Mouse (Mus musculus): ENCODE data around the gene Dennd2c.
"Not testable (repeated sequence)": the region's sequence is repeated elsewhere in the genome, so short reads cannot be mapped to it uniquely, and the experiment has no call there.

The Dennd2c gene

DNA sequence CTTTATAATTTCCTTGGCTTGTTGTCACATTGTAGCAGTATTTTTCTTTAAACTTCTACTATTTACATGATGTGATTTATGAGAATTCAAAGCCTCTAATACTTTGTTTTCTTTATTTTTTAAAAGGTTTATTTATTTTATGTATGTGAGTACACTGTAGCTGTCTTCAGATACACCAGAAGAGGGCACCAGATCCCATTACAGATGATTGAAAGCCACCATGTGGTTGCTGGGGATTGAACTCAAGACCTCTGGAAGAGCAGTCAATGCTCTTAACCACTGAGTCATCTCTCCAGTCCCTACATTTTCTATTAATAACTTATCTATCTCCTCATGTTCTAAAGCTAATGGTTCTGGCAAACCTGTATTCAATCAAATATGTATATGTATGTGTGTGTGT lies 82.1 kb downstream of the Dennd2c start:
- H3K4me1 ChIP-seq (replicated peaks; ENCODE audit: low read depth, low read length): peaks cover 24% of the 10 kb centered on the region
- not testable (repeated sequence) for H3K9me3 ChIP-seq (ENCODE audit: low read length); H3K36me3 ChIP-seq (ENCODE audit: insufficient read depth, low read length); H3K27me3 ChIP-seq (ENCODE audit: insufficient read depth, low read length); H3K4me3 ChIP-seq (replicated peaks; ENCODE audit: low read length)
- TF ChIP-seq CTCF (conservative IDR thresholded peaks at IDR 0.05; ENCODE audit: low read length): peak; percentile 26

DNA sequence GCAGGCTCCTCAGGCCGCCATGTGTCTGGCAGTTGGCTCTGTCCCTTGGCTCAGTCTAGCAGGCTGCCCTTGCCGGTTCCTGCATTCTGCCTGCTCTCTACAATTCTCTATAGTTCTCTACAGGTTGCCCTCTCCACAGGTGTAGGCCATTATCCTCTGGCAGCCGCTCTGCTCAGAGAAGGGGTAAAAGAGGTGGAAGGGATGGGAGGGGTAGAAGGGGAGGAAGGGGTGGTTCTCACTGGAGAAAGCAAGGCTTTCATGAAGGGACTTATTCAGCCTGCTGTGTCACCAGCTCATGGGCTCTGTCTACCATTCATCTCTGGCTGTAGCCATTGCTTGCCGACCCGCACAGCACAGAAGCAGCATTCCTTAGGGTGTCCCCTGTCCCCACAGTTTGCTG lies 86.0 kb downstream of the Dennd2c start:
- Histone ChIP-seq H3K4me1 (replicated peaks; ENCODE audit: low read depth, low read length) (peaks cover 17% of the 10 kb centered on the region), H3K4me3 (replicated peaks; ENCODE audit: low read length) (peak overlapping the region; percentile 52), H3K9me3 (ENCODE audit: low read length) (peaks cover 36% of the 10 kb centered on the region), H3K36me3 (ENCODE audit: insufficient read depth, low read length) (no peaks in the 10 kb centered on the region), H3K27me3 (ENCODE audit: insufficient read depth, low read length) (no peaks in the 10 kb centered on the region)
- TF ChIP-seq POU5F1 (IDR thresholded peaks at IDR 0.05; ENCODE audit: borderline replicate concordance, low read length) (no peak), CTCF (conservative IDR thresholded peaks at IDR 0.05; ENCODE audit: low read length) (no peak), NANOG (IDR thresholded peaks at IDR 0.05; ENCODE audit: borderline replicate concordance, low read length) (no peak)

GRCm38 (mm10) chr3:103188856-103189255 lies 86.5 kb downstream of the Dennd2c start:
- TF ChIP-seq CTCF (conservative IDR thresholded peaks at IDR 0.05; ENCODE audit: low read length) (no peak), POU5F1 (IDR thresholded peaks at IDR 0.05; ENCODE audit: borderline replicate concordance, low read length) (no peak), NANOG (IDR thresholded peaks at IDR 0.05; ENCODE audit: borderline replicate concordance, low read length) (no peak)
- H3K36me3 ChIP-seq (ENCODE audit: insufficient read depth, low read length): no peaks in the 10 kb centered on the region
- peaks cover 40% of the 10 kb centered on the region for H3K9me3 ChIP-seq (ENCODE audit: low read length)

GRCm38 (mm10) chr3:103192161-103192560 lies 89.8 kb downstream of the Dennd2c start:
- no peak overlapping the region for H3K4me3 ChIP-seq (replicated peaks; ENCODE audit: low read length)
- TF ChIP-seq CTCF (conservative IDR thresholded peaks at IDR 0.05; ENCODE audit: low read length) (no peak), NANOG (IDR thresholded peaks at IDR 0.05; ENCODE audit: borderline replicate concordance, low read length) (no peak), POU5F1 (IDR thresholded peaks at IDR 0.05; ENCODE audit: borderline replicate concordance, low read length) (no peak)
- no peaks in the 10 kb centered on the region for H3K27me3 ChIP-seq (ENCODE audit: insufficient read depth, low read length)
- H3K9me3 ChIP-seq (ENCODE audit: low read length): peaks cover 43% of the 10 kb centered on the region
- peaks cover 28% of the 10 kb centered on the region for H3K4me1 ChIP-seq (replicated peaks; ENCODE audit: low read depth, low read length)
- no peaks in the 10 kb centered on the region for H3K36me3 ChIP-seq (ENCODE audit: insufficient read depth, low read length)

More at GRCm38 (mm10) chr3:103188856-103189255, 86.5 kb downstream of the Dennd2c start:
- H3K4me3 ChIP-seq (replicated peaks; ENCODE audit: low read length): peak overlapping the region; percentile 52
- H3K4me1 ChIP-seq (replicated peaks; ENCODE audit: low read depth, low read length): peaks cover 14% of the 10 kb centered on the region
- H3K27me3 ChIP-seq (ENCODE audit: insufficient read depth, low read length): no peaks in the 10 kb centered on the region

- H3K27me3 ChIP-seq (ENCODE audit: insufficient read depth, low read length): no peaks in the 10 kb centered on the region
- H3K36me3 ChIP-seq (ENCODE audit: insufficient read depth, low read length): no peaks in the 10 kb centered on the region
- H3K9me3 ChIP-seq (ENCODE audit: low read length): peaks cover 43% of the 10 kb centered on the region
- H3K4me1 ChIP-seq (replicated peaks; ENCODE audit: low read depth, low read length): peaks cover 28% of the 10 kb centered on the region
- H3K4me3 ChIP-seq (replicated peaks; ENCODE audit: low read length): no peak overlapping the region
- TF ChIP-seq POU5F1 (IDR thresholded peaks at IDR 0.05; ENCODE audit: borderline replicate concordance, low read length) (no peak), NANOG (IDR thresholded peaks at IDR 0.05; ENCODE audit: borderline replicate concordance, low read length) (no peak), CTCF (conservative IDR thresholded peaks at IDR 0.05; ENCODE audit: low read length) (no peak)
These were observed 90.8 kb downstream of the Dennd2c start for GRCm38 (mm10) chr3:103193186-103193585.

- TF ChIP-seq NANOG (IDR thresholded peaks at IDR 0.05; ENCODE audit: borderline replicate concordance, low read length): no peak
- no peak for TF ChIP-seq CTCF (conservative IDR thresholded peaks at IDR 0.05; ENCODE audit: low read length)
- TF ChIP-seq POU5F1 (IDR thresholded peaks at IDR 0.05; ENCODE audit: borderline replicate concordance, low read length): no peak
- Histone ChIP-seq H3K9me3 (ENCODE audit: low read length) (peaks cover 47% of the 10 kb centered on the region), H3K4me1 (replicated peaks; ENCODE audit: low read depth, low read length) (peaks cover 38% of the 10 kb centered on the region), H3K4me3 (replicated peaks; ENCODE audit: low read length) (no peak overlapping the region), H3K36me3 (ENCODE audit: insufficient read depth, low read length) (peaks cover 5% of the 10 kb centered on the region; the same call in 1 of the 2 replicates), H3K27me3 (ENCODE audit: insufficient read depth, low read length) (no peaks in the 10 kb centered on the region)
These were observed 94.0 kb downstream of the Dennd2c start for GRCm38 (mm10) chr3:103196320-103196823.

- H3K4me3 ChIP-seq (replicated peaks; ENCODE audit: low read length): no peak overlapping the region
- peaks cover 19% of the 10 kb centered on the region for H3K9me3 ChIP-seq (ENCODE audit: low read length)
- H3K27me3 ChIP-seq (ENCODE audit: insufficient read depth, low read length): no peaks in the 10 kb centered on the region
- no peak for TF ChIP-seq CTCF (conservative IDR thresholded peaks at IDR 0.05; ENCODE audit: low read length)
- no peak for TF ChIP-seq NANOG (IDR thresholded peaks at IDR 0.05; ENCODE audit: borderline replicate concordance, low read length)
- TF ChIP-seq POU5F1 (IDR thresholded peaks at IDR 0.05; ENCODE audit: borderline replicate concordance, low read length): no peak
- H3K36me3 ChIP-seq (ENCODE audit: insufficient read depth, low read length): peaks cover 5% of the 10 kb centered on the region; the same call in 1 of the 2 replicates
- peaks cover 48% of the 10 kb centered on the region for H3K4me1 ChIP-seq (replicated peaks; ENCODE audit: low read depth, low read length)
These were observed 97.0 kb downstream of the Dennd2c start for GRCm38 (mm10) chr3:103199386-103199785.

GRCm38 (mm10) chr3:103201105-103201504 lies 98.7 kb downstream of the Dennd2c start:
- H3K36me3 ChIP-seq (ENCODE audit: insufficient read depth, low read length); H3K27me3 ChIP-seq (ENCODE audit: insufficient read depth, low read length); H3K4me3 ChIP-seq (replicated peaks; ENCODE audit: low read length): not testable (repeated sequence)
- Histone ChIP-seq H3K4me1 (replicated peaks; ENCODE audit: low read depth, low read length) (peaks cover 56% of the 10 kb centered on the region), H3K9me3 (ENCODE audit: low read length) (peaks cover 19% of the 10 kb centered on the region)
- TF ChIP-seq NANOG (IDR thresholded peaks at IDR 0.05; ENCODE audit: borderline replicate concordance, low read length): peak; percentile 33; the same call in 1 of the 2 replicates

GRCm38 (mm10) chr3:103203554-103203953 lies 101.2 kb downstream of the Dennd2c start:
- no peaks in the 10 kb centered on the region for H3K27me3 ChIP-seq (ENCODE audit: insufficient read depth, low read length)
- H3K4me3 ChIP-seq (replicated peaks; ENCODE audit: low read length): no peak overlapping the region
- TF ChIP-seq CTCF (conservative IDR thresholded peaks at IDR 0.05; ENCODE audit: low read length): peak; percentile 68
- no peak for TF ChIP-seq POU5F1 (IDR thresholded peaks at IDR 0.05; ENCODE audit: borderline replicate concordance, low read length)
- peaks cover 19% of the 10 kb centered on the region for H3K9me3 ChIP-seq (ENCODE audit: low read length)
- peaks cover 64% of the 10 kb centered on the region for H3K4me1 ChIP-seq (replicated peaks; ENCODE audit: low read depth, low read length)
- H3K36me3 ChIP-seq (ENCODE audit: insufficient read depth, low read length): peaks cover 5% of the 10 kb centered on the region; the same call in 1 of the 2 replicates

All from E14TG2a.4 (cell line).